Mouse (Mus musculus) lung, adult 2 months (tissue): ENCODE results near the gene Ppfibp1. TPM values are rescaled to one million over a fixed set of nuclear protein-coding genes. Genes with fewer than 3 reads are reported as not detected.

Experiments
- DNase-seq: peaks from one replicate; pipeline ENCODE4 v3.0.0; 2022
- H3K4me1 ChIP-seq: fragments of 200-500 bp; 2 replicates; pipeline ENCODE4 v1.6.1; 2011; ENCODE audit warnings: low read length; ENCODE audit not compliant: control insufficient read depth, insufficient read depth
- H3K4me3 ChIP-seq: fragments of 200-500 bp; replicated peaks from 2 replicates; pipeline ENCODE3; 2011; ENCODE audit warnings: low read depth, mild to moderate bottlenecking, control low read depth, low read length; ENCODE audit errors: extremely low read depth
- CTCF ChIP-seq: fragments of 200-500 bp; IDR thresholded peaks from 2 replicates; pipeline ENCODE4 v1.5.1; 2011; ENCODE audit warnings: mild to moderate bottlenecking, low read length, control low read depth; ENCODE audit not compliant: insufficient read depth
- POLR2A ChIP-seq: fragments of 200-500 bp; IDR thresholded peaks from 2 replicates; pipeline ENCODE4 v1.6.1; 2011; ENCODE audit warnings: low read depth, mild to moderate bottlenecking, control low read depth, low read length, borderline replicate concordance; ENCODE audit errors: extremely low read depth
- WGBS: fragments of 180-500 bp; shearing (Covaris S2); methylation state at CpG from one replicate; pipeline ENCODE4 v1.1.7; 2018; 5-methylcytosine and 5-hydroxymethylcytosine counted together
- polyA plus RNA-seq: library from polyadenylated mRNA; depleted of rRNA; stranded (reverse); fragments of >200 nt; gene quantifications from 2 replicates; pipeline ENCODE4 v1.2.3, GENCODE M21; 2012

The Ppfibp1 gene
- polyA plus RNA-seq, 1 experiment: 35.1 TPM

GRCm38 (mm10) chr6:146878926-146879325 is 9.4 kb upstream of the Ppfibp1 start:
- H3K4me3 ChIP-seq: no peak overlapping the region
- no peaks in the 10 kb centered on the region for H3K4me1 ChIP-seq
- TF ChIP-seq CTCF (no peak), POLR2A (no peak)
- 43% methylated on average over 10 of the region's 10 CpGs for WGBS
- DNase-seq: no peak

- DNase-seq: no peak
- H3K4me1 ChIP-seq: no peaks in the 10 kb centered on the region
- no peak for TF ChIP-seq POLR2A
- TF ChIP-seq CTCF: no peak
- no peak overlapping the region for H3K4me3 ChIP-seq
- WGBS: 93% methylated on average over 9 of the region's 9 CpGs
These were observed 8.4 kb upstream of the Ppfibp1 start for GRCm38 (mm10) chr6:146879856-146880255.

GRCm38 (mm10) chr6:146880296-146880695 is 8.0 kb upstream of the Ppfibp1 start:
- no peak for TF ChIP-seq POLR2A
- TF ChIP-seq CTCF: no peak
- H3K4me3 ChIP-seq: no peak overlapping the region
- 88% methylated on average over 4 of the region's 4 CpGs for WGBS
- no peaks in the 10 kb centered on the region for H3K4me1 ChIP-seq
- no peak for DNase-seq

GRCm38 (mm10) chr6:146881896-146882770 is 6.2 kb upstream of the Ppfibp1 start:
- WGBS: 51% methylated on average over 13 of the region's 13 CpGs
- no peak for DNase-seq
- Histone ChIP-seq H3K4me3 (no peak overlapping the region), H3K4me1 (no peaks in the 10 kb centered on the region)
- TF ChIP-seq CTCF (no peak), POLR2A (no peak)

GRCm38 (mm10) chr6:146883426-146883825 is 4.9 kb upstream of the Ppfibp1 start:
- H3K4me3 ChIP-seq: no peak overlapping the region
- no peak for TF ChIP-seq POLR2A
- TF ChIP-seq CTCF: no peak
- H3K4me1 ChIP-seq: peaks cover 2% of the 10 kb centered on the region; the same call in 1 of the 2 replicates
- WGBS: 63% methylated on average over 2 of the region's 2 CpGs
- no peak for DNase-seq

- no peak for DNase-seq
- peaks cover 3% of the 10 kb centered on the region for H3K4me1 ChIP-seq
- H3K4me3 ChIP-seq: no peak overlapping the region
- no peak for TF ChIP-seq CTCF
- TF ChIP-seq POLR2A: no peak
- 72% methylated on average over 3 of the region's 3 CpGs for WGBS
These were observed 4.1 kb upstream of the Ppfibp1 start for GRCm38 (mm10) chr6:146884171-146884570.

- TF ChIP-seq POLR2A (no peak), CTCF (no peak)
- 41% methylated on average over 4 of the region's 4 CpGs for WGBS
- Histone ChIP-seq H3K4me3 (no peak overlapping the region), H3K4me1 (peaks cover 5% of the 10 kb centered on the region)
- no peak for DNase-seq
These were observed 3.4 kb upstream of the Ppfibp1 start for GRCm38 (mm10) chr6:146884851-146885250.

- H3K4me1 ChIP-seq: peaks cover 15% of the 10 kb centered on the region
- TF ChIP-seq CTCF (no peak), POLR2A (no peak)
- DNase-seq: peak; percentile 34
- WGBS: 9% methylated on average over 26 of the region's 26 CpGs
- peak overlapping the region; percentile 87 for H3K4me3 ChIP-seq
These were observed 588 bp downstream of the Ppfibp1 start for GRCm38 (mm10) chr6:146888660-146889490.

- DNase-seq: no peak
- H3K4me1 ChIP-seq: peaks cover 15% of the 10 kb centered on the region
- TF ChIP-seq POLR2A: no peak
- no peak for TF ChIP-seq CTCF
- 45% methylated on average over 2 of the region's 2 CpGs for WGBS
- no peak overlapping the region for H3K4me3 ChIP-seq
These were observed 1.9 kb downstream of the Ppfibp1 start for GRCm38 (mm10) chr6:146890215-146890614.
